Mouse (Mus musculus): Measurements from ENCODE around the gene Cartpt.

DNA sequence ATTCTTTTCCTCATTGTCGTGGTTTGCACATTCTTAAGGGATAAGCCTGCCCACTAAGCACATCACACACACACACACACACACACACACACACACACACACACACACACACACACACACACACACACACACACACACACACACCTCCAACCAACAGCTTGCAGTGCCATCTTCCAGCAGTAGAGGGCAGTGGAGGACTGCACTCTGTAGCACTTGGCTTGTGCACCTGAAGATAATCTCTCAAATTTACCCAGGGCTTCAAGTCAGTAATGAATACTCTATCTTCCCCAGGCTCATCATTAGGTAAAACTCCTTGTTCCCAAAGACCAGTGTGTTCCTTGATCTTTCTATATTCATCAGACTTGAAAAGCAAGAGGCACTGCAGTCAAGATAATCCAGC is 41.8 kb downstream of the Cartpt start:
- TF ChIP-seq CTCF (IDR thresholded peaks at IDR 0.05; ENCODE audit: borderline replicate concordance, control insufficient read depth, extremely low read depth, insufficient read depth, low read length, poor library complexity) (0 out of 2 replicates have a peak, but pooled peaks have one; percentile 26), POLR2A (IDR thresholded peaks at IDR 0.05; ENCODE audit: control insufficient read depth, extremely low read depth, insufficient read depth, low read length, poor library complexity) (no peak)
